Mouse (Mus musculus) cerebellum, postnatal 25 days (tissue): ENCODE results near the gene Rhof.
A peak's percentile ranks its signal among the peaks of the same experiment; 100 is the strongest.

Source experiments
- DNase-seq, 2 experiments: peaks; one replicate each; pipeline ENCODE4 v3.0.0; 2021; ENCODE audit warnings: mixed read lengths in 2 of 2

Gene Rhof

DNA sequence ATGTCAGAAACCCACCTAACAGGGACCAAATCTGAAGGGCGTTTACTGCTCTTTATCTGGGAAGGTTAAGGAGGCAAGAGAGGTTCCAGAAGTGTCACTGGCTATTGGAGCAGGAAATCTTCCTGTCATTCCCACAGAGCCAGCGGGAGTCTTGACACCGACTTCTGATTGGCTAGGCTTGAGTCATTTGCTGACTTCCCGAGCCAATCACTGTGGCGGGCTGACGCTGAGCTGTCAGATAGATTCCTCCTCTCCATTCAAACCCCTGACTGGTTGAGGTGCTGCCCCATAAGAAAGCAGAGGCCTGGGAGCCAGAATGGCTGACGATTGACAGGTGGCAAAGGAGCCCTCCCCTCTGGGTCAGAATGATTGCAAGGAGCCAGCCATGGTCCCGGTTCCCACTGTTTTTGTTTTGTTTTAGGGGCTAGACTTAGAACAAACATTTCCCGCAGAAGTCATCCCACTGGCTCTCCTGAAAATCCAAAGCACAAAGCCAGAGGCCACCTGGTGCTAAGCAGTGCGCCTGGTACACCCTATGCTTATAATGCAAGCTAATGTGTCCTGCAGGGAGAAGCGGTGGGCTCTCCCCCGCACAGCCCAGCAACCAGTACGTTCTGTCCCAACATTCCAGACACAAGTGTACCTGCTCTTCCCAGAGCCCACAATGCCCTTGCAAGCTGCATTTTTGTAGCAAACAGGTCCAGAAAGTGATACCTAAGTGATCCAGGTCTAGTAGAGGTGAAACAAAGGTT, 22.9 kb downstream of the Rhof start:
- DNase-seq = peak; percentile 59 to 73

DNA sequence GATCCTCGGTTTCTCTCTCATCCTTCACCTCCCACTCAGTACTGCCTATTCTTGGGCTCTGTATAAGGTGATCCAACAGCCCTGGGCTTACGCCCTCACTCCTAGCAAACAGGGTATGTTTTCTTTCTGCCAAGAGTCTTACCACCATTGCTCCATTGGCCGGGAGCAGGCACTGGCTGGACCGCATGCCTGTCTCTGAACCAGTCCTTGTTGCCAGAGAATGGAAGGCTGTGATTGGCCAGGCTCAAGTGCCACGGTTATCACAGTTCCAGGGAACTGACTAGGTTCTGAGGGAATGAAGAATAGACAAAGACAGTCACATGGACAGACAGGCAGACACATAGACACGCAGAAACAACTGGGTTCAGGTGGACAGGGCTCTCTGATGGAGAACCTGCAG, 27.7 kb downstream of the Rhof start:
- no peak for DNase-seq

DNA sequence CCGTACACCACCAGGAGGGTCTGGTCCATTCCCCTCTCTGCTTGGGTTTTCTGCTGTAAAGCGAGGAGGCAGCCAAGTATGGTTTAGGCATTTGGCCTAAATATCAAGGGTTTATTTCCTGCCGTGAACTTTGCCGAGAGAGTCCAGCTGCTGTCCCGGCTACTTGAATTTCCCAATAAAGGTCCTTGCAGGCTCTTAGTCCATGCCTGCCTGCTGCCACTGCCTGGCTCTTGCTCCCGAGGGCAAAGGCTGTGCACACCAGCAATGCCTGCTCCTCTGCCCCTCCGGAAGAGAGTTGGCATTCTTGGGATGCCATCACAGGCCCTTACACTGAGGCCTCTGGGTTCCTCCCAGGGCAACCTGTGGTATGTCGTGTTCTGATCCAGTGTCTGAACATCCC, 28.9 kb downstream of the Rhof start:
- DNase-seq = no peak

DNA sequence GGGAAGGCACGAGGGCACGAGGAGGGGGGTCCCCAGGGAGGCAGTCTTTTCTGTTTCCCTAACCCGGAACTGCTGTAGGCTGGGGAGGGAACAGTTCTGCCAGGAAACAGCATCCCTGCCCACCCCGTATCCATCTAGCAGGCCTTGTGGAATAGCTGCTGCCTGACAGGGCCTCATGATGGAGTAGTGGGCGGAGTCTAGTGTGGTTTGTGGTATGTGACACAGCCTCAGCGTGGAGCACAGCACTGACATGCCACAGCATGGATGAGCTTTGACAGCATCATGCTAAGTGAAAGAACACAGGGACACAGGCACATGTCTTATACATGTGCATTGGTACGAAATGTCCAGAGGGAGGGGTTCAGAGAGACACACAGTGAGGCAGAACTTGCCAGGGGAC, 30.1 kb downstream of the Rhof start:
- DNase-seq = no peak

DNA sequence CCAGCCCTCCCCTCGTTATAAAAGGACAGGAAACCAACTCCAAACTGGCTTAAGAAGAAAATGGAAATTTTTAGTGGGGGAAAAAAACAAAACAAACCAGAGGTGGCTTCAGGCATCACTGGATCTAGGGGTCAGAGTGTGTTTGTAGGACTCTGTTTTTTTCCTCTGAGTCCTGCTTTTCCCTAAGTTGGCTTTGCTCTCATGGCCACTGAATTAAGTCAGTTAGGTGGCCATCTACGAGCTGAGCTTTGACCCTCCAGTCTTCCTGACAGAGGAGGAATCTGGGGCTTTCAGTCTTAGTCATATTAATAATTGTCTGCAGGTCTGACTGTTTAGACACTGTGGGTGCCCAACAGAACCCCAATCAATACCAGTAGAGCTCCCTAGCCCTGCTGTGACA, 34.0 kb downstream of the Rhof start:
- DNase-seq = no peak

DNA sequence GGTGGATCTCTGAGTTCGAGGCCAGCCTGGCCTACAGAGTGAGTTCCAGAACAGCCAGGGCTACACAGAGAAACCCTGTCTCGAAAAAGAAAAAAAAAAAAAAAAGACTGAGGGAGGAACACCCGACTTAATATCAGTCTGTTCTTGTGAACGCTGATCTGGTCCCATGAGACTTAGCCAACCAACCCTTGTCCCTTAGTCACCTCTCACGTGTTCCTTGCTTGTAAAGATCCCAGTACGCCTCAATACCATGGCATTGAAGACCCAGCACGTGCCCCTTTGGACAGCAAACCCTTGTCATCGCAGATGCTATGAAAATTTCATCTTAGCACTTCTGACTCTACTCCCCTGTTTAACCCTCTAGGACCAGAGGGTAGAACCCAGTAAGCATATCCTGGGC, 36.2 kb downstream of the Rhof start:
- no peak for DNase-seq

DNA sequence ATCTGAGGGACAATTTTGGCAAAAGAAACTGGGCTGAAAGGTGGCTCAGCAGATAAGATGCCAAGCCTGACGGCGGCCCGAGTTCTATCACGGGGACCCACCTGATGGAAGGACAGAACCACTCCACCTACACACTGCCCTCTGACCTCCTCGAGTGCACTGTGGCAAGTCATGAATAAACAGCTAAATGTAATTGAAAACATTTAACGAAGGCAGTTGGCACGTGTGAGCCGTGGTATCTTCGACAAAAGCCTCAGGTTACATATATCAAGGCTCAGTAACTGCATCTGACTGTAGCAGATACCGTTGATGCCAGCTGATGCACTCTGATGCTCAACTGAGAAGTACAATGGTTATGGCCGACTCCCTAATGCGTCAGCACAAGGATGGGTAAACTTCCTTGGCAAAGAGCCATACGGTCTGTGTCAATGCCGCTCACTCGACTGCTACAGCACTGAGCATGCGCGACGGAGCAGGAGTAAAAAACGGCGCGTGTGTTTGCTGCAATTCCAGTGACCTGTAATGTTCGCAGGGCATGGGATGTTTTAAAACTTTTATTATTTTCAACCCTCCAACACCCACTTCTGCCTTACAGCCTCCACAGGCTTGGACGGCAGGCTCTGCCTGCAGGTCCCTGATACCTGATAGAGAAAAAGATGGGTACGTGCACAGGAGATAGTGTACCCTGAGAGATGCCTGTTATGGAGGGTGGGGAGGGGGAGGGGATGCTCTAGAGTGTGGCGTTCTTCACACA, 38.1 kb downstream of the Rhof start:
- peak in 1 of 2 experiments; percentile 42 for DNase-seq

DNA sequence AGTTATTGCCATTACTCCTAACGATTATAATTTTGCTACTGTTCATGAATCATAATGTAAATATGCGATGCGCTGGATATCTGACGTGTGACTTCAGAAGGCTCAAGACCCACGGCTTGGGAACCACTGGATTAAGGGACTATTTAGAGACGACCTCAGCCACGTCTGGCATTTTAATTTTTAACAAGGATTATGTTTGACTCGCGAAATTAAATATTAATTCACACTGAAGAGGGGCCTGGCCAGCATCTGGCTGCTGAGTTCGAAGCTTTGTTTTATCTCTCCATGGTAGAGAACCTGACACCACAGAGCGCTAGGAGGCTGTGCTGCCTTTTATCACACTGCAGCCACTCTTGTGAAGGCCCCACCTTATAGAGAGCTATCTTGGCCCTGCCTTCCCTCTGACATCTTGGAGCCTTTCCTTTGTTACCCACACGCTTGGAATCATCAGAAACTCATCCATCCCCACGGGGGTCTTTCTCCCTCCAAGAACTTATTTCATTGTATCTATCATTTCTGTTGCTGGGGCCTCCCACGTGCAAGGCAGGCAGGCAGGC, 39.3 kb downstream of the Rhof start:
- no peak for DNase-seq

DNA sequence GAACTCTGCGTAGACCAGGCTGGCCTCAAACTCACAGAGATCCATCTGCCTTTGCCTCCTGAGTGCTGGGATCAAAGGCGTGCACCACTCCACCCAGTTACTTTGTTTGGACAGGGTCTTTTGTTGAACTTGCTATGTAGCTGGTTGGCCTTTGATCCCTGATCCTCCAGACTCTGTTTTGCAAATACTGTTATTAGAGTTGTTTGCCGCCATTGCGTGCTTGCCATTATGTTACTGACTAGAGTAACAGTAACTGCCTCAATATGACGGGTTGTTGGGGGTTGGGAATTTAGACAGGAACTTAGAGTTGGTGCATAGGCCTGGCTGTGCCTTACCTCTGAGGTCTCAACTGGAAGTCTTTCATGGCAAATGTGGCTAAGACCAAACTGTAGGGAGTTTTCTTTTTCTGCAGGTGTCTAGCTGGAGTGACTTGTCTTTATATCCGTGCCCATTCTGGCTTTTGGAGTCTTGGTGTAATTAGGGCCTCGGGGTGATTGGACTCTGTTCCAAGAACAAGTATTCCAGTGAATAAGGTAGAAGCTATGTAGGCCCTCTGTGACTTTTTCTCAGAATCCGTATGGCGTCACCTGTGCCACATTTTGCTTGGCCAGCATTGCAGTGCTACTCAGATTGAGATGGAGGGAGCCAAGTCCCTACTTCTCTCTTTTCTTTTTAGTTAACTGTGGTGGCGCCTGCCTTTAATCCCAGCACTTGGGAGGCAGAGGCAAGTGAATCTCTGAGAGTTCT, 41.8 kb downstream of the Rhof start:
- no peak for DNase-seq

DNA sequence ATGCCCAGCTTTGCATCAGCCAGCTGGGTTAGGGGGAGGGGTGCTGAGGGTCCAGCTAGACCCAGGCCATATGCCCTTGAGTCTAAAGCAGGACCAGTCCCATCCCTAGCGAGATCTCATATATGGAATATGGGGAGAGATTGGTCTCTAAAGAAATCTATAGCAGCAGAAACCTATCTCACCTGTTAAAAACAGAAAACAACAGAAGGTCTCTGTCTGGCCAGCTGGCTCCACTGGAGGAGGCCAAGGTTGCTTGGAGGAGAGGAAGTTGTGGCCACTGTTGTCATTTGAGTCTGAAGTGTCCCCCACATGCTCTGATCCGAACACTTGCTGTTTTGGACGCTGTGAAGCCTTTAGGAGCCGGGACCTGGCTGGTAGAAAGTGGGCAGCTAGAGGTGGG, 43.7 kb downstream of the Rhof start:
- peak; percentile 50 to 58 for DNase-seq

DNA sequence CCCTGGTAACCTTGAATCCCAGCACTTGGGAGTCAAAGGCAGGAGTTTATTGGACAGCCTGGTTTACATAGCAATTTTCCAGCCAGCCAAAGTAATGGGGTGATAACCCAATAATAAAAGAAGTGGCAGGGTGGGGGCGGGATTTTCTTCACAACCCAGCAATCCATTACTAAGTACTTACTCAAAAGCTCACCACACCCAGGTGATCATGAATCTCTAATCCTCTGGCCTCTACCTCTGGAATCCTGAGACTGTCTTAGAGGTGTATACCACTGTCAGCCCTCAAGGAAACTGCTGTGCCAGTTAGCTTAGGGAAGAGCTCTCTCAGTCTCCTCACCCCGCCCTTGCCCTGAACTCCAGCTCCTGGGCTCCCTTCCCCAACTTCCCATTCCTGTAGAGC, 46.0 kb downstream of the Rhof start:
- no peak for DNase-seq

DNA sequence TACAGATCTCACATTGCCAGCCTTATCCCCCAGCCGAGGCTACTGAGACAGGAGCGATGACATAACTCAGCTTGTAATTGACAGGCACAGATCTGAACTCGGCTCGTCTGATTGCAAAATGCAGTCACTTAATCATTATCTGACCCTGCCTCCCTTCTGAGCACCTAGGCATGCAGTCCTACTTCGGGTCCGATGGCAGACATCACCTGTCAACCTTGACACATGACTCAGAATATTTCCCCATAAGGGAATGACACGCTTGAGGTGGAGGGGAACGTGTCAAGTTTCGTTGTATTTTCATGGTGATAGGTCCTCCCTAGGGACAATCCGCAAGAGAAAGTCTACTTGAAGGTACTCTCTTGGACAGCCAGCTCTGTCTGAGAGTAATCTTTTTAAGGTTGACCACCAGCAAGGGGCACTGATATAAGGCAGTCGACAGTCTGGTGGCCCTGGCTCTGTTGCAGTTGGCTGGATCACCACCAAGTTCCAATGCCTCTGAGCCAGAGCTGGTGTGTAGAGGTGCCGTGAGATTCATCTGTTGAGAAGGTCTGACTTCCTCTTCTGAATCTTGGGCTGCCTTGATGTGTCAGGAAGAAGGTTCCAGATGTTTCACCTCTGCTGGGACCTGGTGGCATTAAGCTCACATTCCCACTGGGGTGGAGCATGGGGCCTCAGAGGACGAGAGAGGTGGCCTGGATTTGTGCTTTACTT, 49.0 kb downstream of the Rhof start:
- peak; percentile 59 to 60 for DNase-seq

DNA sequence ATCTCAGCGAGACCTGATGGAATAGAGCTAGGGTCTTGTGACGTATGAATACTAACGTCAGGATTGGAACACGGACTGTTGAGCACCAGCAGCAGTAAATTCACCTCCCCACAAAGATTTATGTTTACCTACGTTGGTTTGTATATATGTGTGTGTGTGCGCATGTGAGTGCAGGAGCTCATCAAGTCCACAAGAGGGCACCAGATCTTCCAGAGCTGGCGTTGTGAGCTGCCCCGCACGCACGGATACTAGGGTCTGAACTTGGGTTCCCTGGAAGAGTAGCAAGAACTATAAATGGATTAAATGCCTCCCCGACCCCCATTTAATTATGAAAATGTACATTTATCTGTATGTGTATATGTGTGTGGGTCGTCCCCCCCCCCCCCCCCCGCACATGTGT, 52.0 kb downstream of the Rhof start:
- DNase-seq = no peak

DNA sequence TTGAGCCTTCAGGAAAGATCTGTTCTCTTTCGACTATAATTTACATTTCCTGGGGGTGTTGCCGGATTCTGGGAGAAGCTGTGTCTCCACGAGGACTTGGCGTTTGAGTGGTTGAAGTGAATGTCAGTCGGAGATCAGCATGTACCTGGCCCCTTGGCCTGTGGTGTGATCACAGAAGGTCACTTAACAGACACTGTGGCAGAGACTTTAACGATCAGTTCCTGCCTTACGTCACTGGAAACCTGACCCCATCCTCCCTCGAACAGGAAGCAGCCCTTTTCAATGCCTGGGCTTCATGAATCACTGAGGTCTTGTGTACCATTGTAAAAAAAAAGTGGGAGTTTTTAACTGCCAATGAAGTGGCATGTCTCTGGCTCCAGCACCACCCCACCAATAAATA, 52.5 kb downstream of the Rhof start:
- no peak for DNase-seq

DNA sequence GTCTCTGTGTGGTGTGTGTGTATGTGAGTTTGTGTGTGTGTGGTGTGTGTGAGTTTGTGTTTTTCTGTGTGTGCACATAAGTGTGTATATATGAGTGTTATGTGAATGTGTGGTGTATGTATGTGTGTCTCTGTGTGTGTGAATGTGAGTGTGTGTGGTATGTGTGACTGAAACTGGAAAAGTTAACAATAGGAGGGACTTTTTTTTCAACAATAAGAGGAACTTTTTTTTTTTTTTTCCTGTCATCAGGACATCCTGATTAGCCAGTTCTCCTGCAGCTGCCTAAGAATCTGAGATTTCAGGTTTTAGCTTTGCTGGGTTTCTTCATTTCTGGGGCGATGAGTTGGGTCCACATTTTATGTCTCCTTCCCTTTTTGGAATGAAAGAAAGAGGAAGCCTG, 52.9 kb downstream of the Rhof start:
- no peak for DNase-seq

DNA sequence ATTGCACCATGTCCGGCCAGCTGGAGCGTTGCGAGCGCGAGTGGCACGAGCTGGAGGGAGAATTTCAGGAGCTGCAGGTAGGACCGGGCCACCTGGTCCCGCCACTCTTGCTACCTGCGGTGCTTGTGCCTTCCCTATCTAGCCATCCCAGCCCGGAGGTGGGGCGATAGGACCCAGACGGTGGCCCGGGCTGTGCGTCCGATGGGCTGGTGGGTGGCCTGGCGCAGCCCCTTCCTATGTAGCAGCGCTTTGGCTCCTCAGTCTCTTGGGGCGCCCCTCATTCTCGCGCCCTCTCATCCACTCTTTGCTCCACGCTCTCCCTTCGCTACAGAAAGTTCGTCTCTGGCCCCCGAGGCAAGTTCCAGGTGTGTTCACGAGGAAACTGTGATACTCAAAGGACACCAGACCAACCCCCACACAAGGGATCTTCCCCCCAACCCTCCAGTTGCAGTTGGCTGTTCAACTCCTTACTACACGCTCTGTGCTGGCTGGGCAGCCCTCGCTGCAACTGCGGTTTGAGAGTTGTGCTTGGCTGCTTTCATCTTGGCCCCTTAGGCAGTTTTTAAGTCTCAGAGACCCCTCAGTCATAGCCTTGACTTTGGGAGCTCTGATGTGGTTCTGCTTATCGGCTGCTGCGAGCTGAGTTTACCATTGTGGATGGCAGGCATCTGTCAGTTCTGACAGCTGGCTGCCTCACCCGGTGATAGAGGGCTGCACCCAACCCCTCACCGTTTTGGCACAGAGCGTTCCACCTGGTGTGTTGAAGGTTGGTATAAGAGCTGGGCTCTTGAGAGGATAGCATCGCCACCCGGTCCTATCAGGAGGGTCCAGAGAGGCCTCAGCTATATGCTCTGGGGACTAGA, 55.8 kb downstream of the Rhof start:
- DNase-seq = peak; percentile 43 to 48

DNA sequence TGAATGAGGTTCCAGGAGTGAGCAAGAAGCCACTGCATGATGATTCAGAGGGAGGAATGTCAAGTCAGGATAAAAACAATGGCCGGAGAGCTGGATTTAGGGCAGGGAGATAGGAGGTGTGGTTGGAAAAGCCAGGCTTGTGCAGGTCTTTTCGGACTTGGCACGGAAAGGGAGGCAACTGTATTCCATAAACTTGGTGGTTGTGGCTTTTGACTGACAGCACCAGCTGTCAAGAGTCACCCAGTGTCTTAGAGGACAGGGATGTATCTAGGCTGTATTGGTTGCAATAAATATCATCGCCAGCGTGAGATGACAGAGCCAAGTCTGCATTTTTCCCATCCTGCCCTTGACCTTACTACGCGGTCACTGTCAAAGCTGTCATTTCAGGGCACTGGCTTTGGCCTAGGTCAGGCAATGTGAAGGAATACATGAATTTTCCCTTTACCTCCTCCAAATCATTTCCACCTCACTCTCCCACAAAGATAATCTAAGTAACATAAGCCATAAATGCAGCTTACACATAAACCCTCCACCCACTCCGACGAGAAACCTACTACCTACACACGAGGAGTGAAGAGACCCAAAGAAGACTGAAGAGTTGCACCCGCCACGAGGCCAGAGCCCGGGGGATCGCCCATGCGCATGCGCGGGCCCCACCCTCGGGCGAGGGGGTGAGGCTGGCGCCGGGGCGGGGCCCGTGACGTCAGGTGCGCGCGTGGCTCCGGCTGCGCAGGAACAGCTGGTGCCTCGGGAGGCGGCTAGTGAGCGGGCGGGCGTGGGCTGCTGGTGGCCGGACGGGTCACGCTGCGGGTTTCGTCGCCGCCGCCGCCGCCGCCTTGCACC, 56.7 kb downstream of the Rhof start:
- DNase-seq = peak; percentile 97 to 99

DNA sequence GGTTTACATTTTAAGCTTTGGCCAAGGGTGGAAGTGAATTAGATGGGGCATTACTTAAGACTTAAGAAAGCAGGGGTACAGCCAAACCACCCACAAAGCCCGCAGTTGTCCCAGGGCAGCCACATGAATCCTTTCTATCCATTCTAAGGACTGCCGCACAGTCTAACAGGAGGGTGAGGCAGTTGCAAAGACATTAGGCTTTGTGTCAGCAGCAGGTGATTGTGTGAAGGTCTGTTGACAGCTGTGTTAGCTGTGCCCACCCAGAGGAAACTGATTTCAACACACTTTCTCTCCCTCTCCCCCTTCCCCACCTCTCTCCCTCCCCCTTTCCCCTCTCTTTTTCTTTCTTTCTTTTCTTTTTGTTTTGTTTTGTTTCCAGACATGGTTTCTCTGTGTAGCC, 63.8 kb downstream of the Rhof start:
- no peak for DNase-seq

DNA sequence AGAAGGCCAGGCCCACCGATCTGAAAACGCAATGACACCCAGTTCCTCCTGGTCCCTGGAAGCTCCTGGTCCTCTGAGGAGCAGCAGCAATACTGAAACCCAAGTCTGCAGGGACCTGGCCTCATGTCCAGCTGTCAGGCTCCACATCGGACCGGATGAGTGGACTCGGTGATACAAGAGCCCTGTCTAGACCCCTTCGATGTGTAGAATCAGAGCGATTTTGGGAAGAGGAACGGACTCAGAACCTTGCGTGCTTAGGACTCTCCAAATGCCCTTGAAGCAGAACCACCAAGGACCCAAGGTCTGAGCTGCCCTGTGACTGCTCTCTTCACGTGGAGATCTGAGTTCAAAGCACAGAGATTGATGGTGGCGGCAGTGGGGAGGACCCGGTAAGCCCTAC, 64.4 kb downstream of the Rhof start, which contains the start of gene Tmem120b:
Gene Tmem120b, plus strand, starts transcription at position 301 of the 400 bp plus-strand sequence.
- no peak for DNase-seq

DNA sequence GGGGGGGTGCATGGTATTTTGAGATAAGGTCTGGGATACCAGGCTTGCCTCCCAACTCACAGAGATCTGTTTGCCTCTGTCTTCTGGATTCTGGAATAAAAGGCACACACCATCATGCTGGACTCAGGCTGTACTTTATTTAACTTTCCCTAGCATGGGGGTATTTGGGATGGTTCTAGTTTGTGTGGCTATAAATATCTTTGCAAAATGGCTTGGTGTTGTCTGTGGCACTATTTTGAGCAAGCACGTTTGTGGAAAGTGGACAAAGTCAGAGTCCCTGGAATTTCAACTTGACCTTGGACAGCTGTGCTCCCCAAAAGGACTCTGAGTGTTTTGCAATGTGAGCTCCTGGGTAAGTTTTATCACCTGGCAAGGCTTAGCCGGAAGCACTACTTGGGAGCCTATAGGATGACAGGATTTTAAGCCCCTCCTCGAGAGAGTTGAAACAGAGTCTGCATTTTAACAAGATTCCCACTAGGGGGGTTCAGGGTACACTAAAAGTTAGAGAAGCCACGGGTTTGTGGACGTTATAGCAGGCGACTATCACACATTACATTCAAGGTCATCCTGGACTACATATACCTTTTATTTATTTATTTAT, 65.0 kb downstream of the Rhof start:
- no peak for DNase-seq
